Mouse (Mus musculus) heart, postnatal 36 days (tissue): ENCODE results near the gene H2-K1. TPM values are rescaled to one million over a fixed set of nuclear protein-coding genes. Genes with fewer than 3 reads are reported as not detected.
"Not testable (repeated sequence)": the region's sequence is repeated elsewhere in the genome, so short reads cannot be mapped to it uniquely, and the experiment has no call there.

ENCODE experiments used
- DNase-seq, 2 experiments: peaks; one replicate each; pipeline ENCODE4 v3.0.0; 2021 to 2022
- intact Hi-C: fragments of 180-260 bp; cut with DNase I; formaldehyde crosslinking; loops from one replicate; pipeline ENCODE4 v1.15.1; 2025
- total RNA-seq, 2 experiments: library from RNA; stranded (reverse); gene quantifications; 2 replicates each; pipeline ENCODE4 v1.2.3; 2021

H2-K1 gene
- total RNA-seq, 2 experiments from 2014 or later = 79.0 to 116 TPM

- intact Hi-C loops = loop anchor here (2.0 to 5.0 kb wide), 3 partner anchors 1311 to 1397 kb away; no protein-coding TSS in a partner anchor
- DNase-seq = no peak
Measured at GRCm38 (mm10) chr17:33959948-33960347, 40.2 kb downstream of the H2-K1 start.

- no peak for DNase-seq
- intact Hi-C loops = no loop called here
Measured at GRCm38 (mm10) chr17:33959135-33959534, 41.0 kb downstream of the H2-K1 start.

GRCm38 (mm10) chr17:33958451-33958850 lies 41.7 kb downstream of the H2-K1 start:
- intact Hi-C loops = no loop called here
- no peak for DNase-seq

GRCm38 (mm10) chr17:33957493-33957892 lies 42.7 kb downstream of the H2-K1 start:
- intact Hi-C loops = loop anchor here (1.0 kb wide), 1 partner anchor 64 kb away; no protein-coding TSS in a partner anchor

GRCm38 (mm10) chr17:33956336-33956735 lies 43.8 kb downstream of the H2-K1 start:
- DNase-seq = no peak
- intact Hi-C loops = no loop called here

More at GRCm38 (mm10) chr17:33957493-33957892, 42.7 kb downstream of the H2-K1 start:
- DNase-seq = no peak

- intact Hi-C loops = loop anchor here (1.0 kb wide), 2 partner anchors 15 to 26 kb away; partner anchors contain the start of genes Pfdn6, Rgl2 and Wdr46
- peak; percentile 96 to 98 for DNase-seq
Measured at GRCm38 (mm10) chr17:33955555-33956214, 44.5 kb downstream of the H2-K1 start, which contains the start of the genes Vps52 and Rps18. Gene Vps52 (plus strand): TSS chr17:33955812. Gene Rps18 (minus strand): TSS chr17:33956001.

- intact Hi-C loops = loop anchor here (1.0 kb wide), 2 partner anchors 15 to 26 kb away; partner anchors contain the start of genes Pfdn6, Rgl2 and Wdr46
- no peak for DNase-seq
Measured at GRCm38 (mm10) chr17:33954646-33955554, 45.2 kb downstream of the H2-K1 start.

GRCm38 (mm10) chr17:33953961-33954565 lies 46.1 kb downstream of the H2-K1 start:
- intact Hi-C loops = no loop called here

GRCm38 (mm10) chr17:33953310-33953709 lies 46.8 kb downstream of the H2-K1 start:
- no peak for DNase-seq
- intact Hi-C loops = no loop called here

More at GRCm38 (mm10) chr17:33953961-33954565, 46.1 kb downstream of the H2-K1 start:
- no peak for DNase-seq

- DNase-seq = no peak
- intact Hi-C loops = no loop called here
Measured at GRCm38 (mm10) chr17:33952879-33953278, 47.3 kb downstream of the H2-K1 start.

GRCm38 (mm10) chr17:33952015-33952414 lies 48.1 kb downstream of the H2-K1 start:
- intact Hi-C loops, DNase-seq: not testable (repeated sequence)

GRCm38 (mm10) chr17:33951021-33951946 lies 48.9 kb downstream of the H2-K1 start, which contains the start of gene B3galt4:
Gene B3galt4 (minus strand): TSS chr17:33951488.
- intact Hi-C loops = no loop called here
- peak; percentile 66 to 72 for DNase-seq

GRCm38 (mm10) chr17:33950131-33950625 lies 50.0 kb downstream of the H2-K1 start:
- intact Hi-C loops = no loop called here
- no peak for DNase-seq

GRCm38 (mm10) chr17:33948905-33949537 lies 51.1 kb downstream of the H2-K1 start:
- DNase-seq = no peak
- intact Hi-C loops = no loop called here

- intact Hi-C loops = no loop called here
- no peak for DNase-seq
Measured at GRCm38 (mm10) chr17:33948090-33948904, 51.9 kb downstream of the H2-K1 start.

- DNase-seq = no peak
- intact Hi-C loops = no loop called here
Measured at GRCm38 (mm10) chr17:33947430-33948089, 52.6 kb downstream of the H2-K1 start.
